Mouse (Mus musculus) testis, adult 2 months (tissue): Measurements from ENCODE around the gene Yif1a. TPM values are rescaled to one million over a fixed set of nuclear protein-coding genes. Genes with fewer than 3 reads are reported as not detected.

Source experiments
- H3K27ac ChIP-seq: fragments of 200-500 bp; 2 replicates; pipeline ENCODE4 v1.5.1; 2012; ENCODE audit warnings: low read depth, low read length; ENCODE audit not compliant: control insufficient read depth, insufficient read depth
- H3K27me3 ChIP-seq: fragments of 200-500 bp; 2 replicates; pipeline ENCODE4 v1.6.1; 2012; ENCODE audit warnings: mild to moderate bottlenecking, low read length, moderate library complexity; ENCODE audit not compliant: control insufficient read depth, insufficient read depth
- H3K36me3 ChIP-seq: fragments of 200-500 bp; 2 replicates; pipeline ENCODE4 v1.6.1; 2012; ENCODE audit warnings: mild to moderate bottlenecking, low read length; ENCODE audit not compliant: control insufficient read depth, insufficient read depth
- H3K4me1 ChIP-seq: fragments of 200-500 bp; 2 replicates; pipeline ENCODE4 v1.6.1; 2012; ENCODE audit warnings: low read length; ENCODE audit not compliant: control insufficient read depth, insufficient read depth
- H3K4me3 ChIP-seq: fragments of 200-500 bp; 2 replicates; pipeline ENCODE4 v1.5.1; 2012; ENCODE audit warnings: low read depth, mild to moderate bottlenecking, low read length, moderate library complexity, mixed read lengths; ENCODE audit not compliant: control insufficient read depth
- CTCF ChIP-seq: fragments of 200-500 bp; IDR thresholded peaks from 2 replicates; pipeline ENCODE4 v1.5.1; 2012; ENCODE audit warnings: low read depth, mild to moderate bottlenecking, inconsistent platforms, low read length, moderate library complexity; ENCODE audit not compliant: control insufficient read depth, insufficient read depth, insufficient replicate concordance
- POLR2A ChIP-seq: fragments of 200-500 bp; IDR thresholded peaks from 2 replicates; pipeline ENCODE4 v1.6.1; 2012; ENCODE audit warnings: low read depth, mild to moderate bottlenecking, inconsistent platforms, low read length, moderate library complexity; ENCODE audit not compliant: control insufficient read depth
- polyA plus RNA-seq: library from polyadenylated mRNA; depleted of rRNA; stranded (reverse); fragments of >200 nt; gene quantifications from 2 replicates; pipeline ENCODE4 v1.2.3, GENCODE M21; 2012

Gene Yif1a
- polyA plus RNA-seq, 1 experiment: 144 TPM

- Histone ChIP-seq H3K27ac (peak overlapping the region; percentile 94), H3K27me3 (no peaks in the 10 kb centered on the region), H3K4me3 (peak overlapping the region; percentile 93), H3K36me3 (no peaks in the 10 kb centered on the region), H3K4me1 (peaks cover 14% of the 10 kb centered on the region)
- TF ChIP-seq CTCF (peak; percentile 83), POLR2A (peak; percentile 81)
Observed at GRCm38 (mm10) chr19:5117494-5118383, 29.4 kb downstream of the Yif1a start.

GRCm38 (mm10) chr19:5118384-5118698 is 30.0 kb downstream of the Yif1a start, which contains the start of gene Klc2:
TSS of gene Klc2 (minus strand) at chr19:5118560.
- peak; percentile 38; the same call in 1 of the 2 replicates for TF ChIP-seq POLR2A
- TF ChIP-seq CTCF: no peak
- Histone ChIP-seq H3K27ac (peak within 1 kb of the TSS; percentile 94), H3K4me3 (peak within 1 kb of the TSS; percentile 93), H3K27me3 (no peaks in the 10 kb centered on the region), H3K4me1 (peaks cover 14% of the 10 kb centered on the region), H3K36me3 (no peaks in the 10 kb centered on the region)

GRCm38 (mm10) chr19:5122492-5122891 is 34.2 kb downstream of the Yif1a start:
- peak overlapping the region; percentile 86 for H3K27ac ChIP-seq
- TF ChIP-seq CTCF (no peak), POLR2A (0 out of 2 replicates have a peak, but pooled peaks have one; percentile 36)
- H3K4me3 ChIP-seq: no peak overlapping the region
- H3K36me3 ChIP-seq: no peaks in the 10 kb centered on the region
- H3K4me1 ChIP-seq: peaks cover 10% of the 10 kb centered on the region
- no peaks in the 10 kb centered on the region for H3K27me3 ChIP-seq

GRCm38 (mm10) chr19:5123241-5123640 is 34.9 kb downstream of the Yif1a start:
- Histone ChIP-seq H3K4me1 (peaks cover 10% of the 10 kb centered on the region), H3K27ac (peak overlapping the region; percentile 86), H3K27me3 (no peaks in the 10 kb centered on the region), H3K4me3 (no peak overlapping the region), H3K36me3 (no peaks in the 10 kb centered on the region)
- TF ChIP-seq POLR2A: no peak
- no peak for TF ChIP-seq CTCF

- TF ChIP-seq POLR2A: no peak
- Histone ChIP-seq H3K4me3 (no peak overlapping the region), H3K4me1 (peaks cover 2% of the 10 kb centered on the region; the same call in 1 of the 2 replicates), H3K27me3 (no peaks in the 10 kb centered on the region), H3K27ac (peak overlapping the region; percentile 76), H3K36me3 (no peaks in the 10 kb centered on the region)
Observed at GRCm38 (mm10) chr19:5124055-5124614, 35.8 kb downstream of the Yif1a start.

GRCm38 (mm10) chr19:5129770-5130169 is 41.4 kb downstream of the Yif1a start:
- Histone ChIP-seq H3K27ac (no peak overlapping the region), H3K36me3 (no peaks in the 10 kb centered on the region), H3K27me3 (no peaks in the 10 kb centered on the region), H3K4me3 (no peak overlapping the region), H3K4me1 (no peaks in the 10 kb centered on the region)
- TF ChIP-seq POLR2A: no peak
- TF ChIP-seq CTCF: no peak

- H3K4me3 ChIP-seq: no peak overlapping the region
- no peaks in the 10 kb centered on the region for H3K4me1 ChIP-seq
- no peaks in the 10 kb centered on the region for H3K27me3 ChIP-seq
- no peaks in the 10 kb centered on the region; the same call in 1 of the 2 replicates for H3K36me3 ChIP-seq
- TF ChIP-seq CTCF (no peak), POLR2A (no peak)
- no peak overlapping the region for H3K27ac ChIP-seq
Observed at GRCm38 (mm10) chr19:5131237-5131636, 42.9 kb downstream of the Yif1a start.
